Mouse (Mus musculus): ENCODE results near the gene Hoxb1.

Hoxb1 gene

GRCm38 (mm10) chr11:96405541-96405940 is 40.0 kb downstream of the Hoxb1 start:
- no peak for DNase-seq

- peak; percentile 92 for DNase-seq
Observed at GRCm38 (mm10) chr11:96407191-96408072, 41.9 kb downstream of the Hoxb1 start.

GRCm38 (mm10) chr11:96408234-96409010 is 42.9 kb downstream of the Hoxb1 start:
- no peak for DNase-seq

- peak; percentile 62 for DNase-seq
Observed at GRCm38 (mm10) chr11:96411019-96411418, 45.5 kb downstream of the Hoxb1 start.

GRCm38 (mm10) chr11:96411934-96412333 is 46.4 kb downstream of the Hoxb1 start:
- no peak for DNase-seq

- DNase-seq: no peak
Observed at GRCm38 (mm10) chr11:96412941-96413491, 47.5 kb downstream of the Hoxb1 start.

GRCm38 (mm10) chr11:96413527-96413926 is 48.0 kb downstream of the Hoxb1 start:
- peak; percentile 87 for DNase-seq

GRCm38 (mm10) chr11:96414002-96414401 is 48.5 kb downstream of the Hoxb1 start:
- peak; percentile 46 for DNase-seq
